Mouse (Mus musculus) heart, adult 9 months (tissue): ENCODE data around the gene Lilr4b.
"Not testable (repeated sequence)": the region's sequence is repeated elsewhere in the genome, so short reads cannot be mapped to it uniquely, and the experiment has no call there.

ENCODE experiments used
- DNase-seq, 2 experiments: peaks; one replicate each; pipeline ENCODE4 v3.0.0; 2022; ENCODE audit warnings: low spot score in 2 of 2

The Lilr4b gene

GRCm38 (mm10) chr10:51480397-51480796 is at the start of gene Lilr4b, which contains the start of gene Gm49339:
Gene Lilr4b, plus strand, starts transcription at chr10:51480632.
Gene Gm49339, plus strand, starts transcription at chr10:51480612.
- DNase-seq: not testable (repeated sequence)

GRCm38 (mm10) chr10:51432940-51433339 is 47.5 kb upstream of the Lilr4b start:
- no peak for DNase-seq

DNA sequence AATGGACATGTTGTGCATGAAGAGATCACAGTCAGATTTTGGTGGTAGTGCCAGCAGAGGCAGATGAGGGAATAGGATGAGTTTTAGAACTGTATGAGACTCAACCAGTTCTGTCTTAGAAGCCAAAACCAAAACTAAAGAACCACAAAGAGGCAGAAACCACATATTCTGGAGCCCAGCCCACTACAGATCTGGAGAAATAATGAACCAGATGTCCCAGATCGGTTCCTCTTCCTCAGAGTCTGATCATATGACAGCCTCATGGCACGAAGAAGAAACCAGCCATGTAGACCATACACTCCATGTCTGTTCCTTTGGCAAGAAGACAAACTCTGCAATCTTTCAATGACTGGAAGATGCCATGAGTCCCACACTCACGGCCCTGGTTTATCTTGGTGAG is 44.7 kb upstream of the Lilr4b start:
- DNase-seq: no peak

GRCm38 (mm10) chr10:51451610-51452009 is 28.8 kb upstream of the Lilr4b start:
- no peak for DNase-seq

- peak; percentile 11 to 50 for DNase-seq
Observed at GRCm38 (mm10) chr10:51453616-51454298, 26.7 kb upstream of the Lilr4b start.

GRCm38 (mm10) chr10:51454365-51454764 is 26.1 kb upstream of the Lilr4b start:
- DNase-seq: no peak

DNA sequence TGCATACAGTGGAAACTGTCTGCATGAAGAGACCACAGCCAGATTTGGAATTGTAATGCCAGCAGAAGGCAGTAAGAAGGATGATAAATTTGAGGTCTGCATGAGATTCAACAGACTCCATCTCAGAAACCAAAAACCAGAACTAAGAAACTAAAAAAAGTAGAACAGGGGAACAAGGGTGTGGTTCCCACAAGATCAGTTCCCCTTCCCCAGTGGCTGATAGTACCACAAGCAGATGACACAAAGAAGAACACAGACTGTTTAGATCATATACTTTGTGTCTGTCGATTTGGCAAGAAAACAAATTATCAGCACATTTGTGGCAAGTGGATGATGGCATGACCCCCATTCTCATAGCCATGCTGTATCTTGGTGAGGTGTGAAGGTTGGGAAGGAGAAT is 24.7 kb upstream of the Lilr4b start:
- peak in 1 of 2 experiments; percentile 30 for DNase-seq

DNA sequence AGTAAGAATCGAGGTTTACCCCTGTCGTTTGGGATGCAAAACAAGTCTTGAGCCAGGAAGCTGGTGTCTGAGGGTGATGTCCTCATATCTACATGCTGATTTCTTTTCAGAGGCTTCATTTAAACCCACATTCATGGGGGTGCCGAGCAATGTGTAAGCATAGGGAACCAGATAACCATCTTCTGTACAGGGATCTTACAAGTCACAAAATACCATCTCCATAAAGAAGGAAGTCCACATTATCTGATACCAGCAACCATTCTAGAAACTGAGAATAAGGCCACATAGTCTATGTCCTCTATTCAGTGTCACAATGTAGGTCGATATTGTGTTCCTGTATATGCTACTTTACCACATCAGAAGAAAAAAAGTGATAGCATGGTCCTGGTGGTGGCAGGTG is 24.1 kb upstream of the Lilr4b start:
- DNase-seq: no peak

GRCm38 (mm10) chr10:51463800-51464199 is 16.6 kb upstream of the Lilr4b start:
- DNase-seq: not testable (repeated sequence)

GRCm38 (mm10) chr10:51490691-51491090 is 10.3 kb downstream of the Lilr4b start, which contains the start of gene Lilrb4a:
Gene Lilrb4a, plus strand, starts transcription at chr10:51490956.
- peak in 1 of 2 experiments; percentile 21 for DNase-seq

DNA sequence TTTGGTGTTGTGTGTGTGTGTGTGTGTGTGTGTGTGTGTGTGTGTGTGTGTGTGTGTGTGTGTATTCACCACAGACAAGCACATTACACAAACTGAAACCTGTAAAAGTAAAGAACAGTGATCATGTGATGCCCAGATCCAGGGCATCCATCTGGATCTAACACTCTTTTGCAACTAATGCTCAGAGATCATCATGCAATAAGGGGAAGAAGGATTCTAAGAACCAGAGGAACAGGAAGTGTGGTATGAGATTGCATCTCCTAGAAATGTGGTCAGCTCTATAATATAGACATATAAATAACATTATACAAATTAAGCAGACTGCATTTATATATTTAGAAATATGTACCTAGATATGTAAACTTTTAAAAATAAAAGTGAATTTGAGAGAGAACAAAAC is 39.6 kb downstream of the Lilr4b start:
- DNase-seq: no peak

GRCm38 (mm10) chr10:51521453-51521852 is 41.0 kb downstream of the Lilr4b start:
- DNase-seq: no peak

DNA sequence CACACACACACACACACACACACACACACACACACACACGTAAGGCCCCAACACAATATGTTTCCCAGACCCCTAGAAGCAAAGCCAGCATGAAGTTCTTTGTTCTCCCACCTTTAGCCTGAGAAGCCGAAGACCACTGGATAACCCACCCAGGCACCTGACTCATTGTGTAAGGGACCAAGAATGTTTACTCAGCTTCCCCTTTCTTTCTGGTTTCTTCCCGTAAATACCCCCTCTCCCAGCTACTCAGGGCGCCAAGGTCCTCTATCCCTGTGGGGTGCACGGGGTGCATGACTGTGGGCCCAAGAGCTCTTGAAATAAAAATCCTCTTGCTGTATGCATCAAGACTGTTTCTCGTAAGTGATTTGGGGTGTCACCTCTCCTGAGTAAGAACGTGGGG is 45.7 kb downstream of the Lilr4b start:
- no peak for DNase-seq

DNA sequence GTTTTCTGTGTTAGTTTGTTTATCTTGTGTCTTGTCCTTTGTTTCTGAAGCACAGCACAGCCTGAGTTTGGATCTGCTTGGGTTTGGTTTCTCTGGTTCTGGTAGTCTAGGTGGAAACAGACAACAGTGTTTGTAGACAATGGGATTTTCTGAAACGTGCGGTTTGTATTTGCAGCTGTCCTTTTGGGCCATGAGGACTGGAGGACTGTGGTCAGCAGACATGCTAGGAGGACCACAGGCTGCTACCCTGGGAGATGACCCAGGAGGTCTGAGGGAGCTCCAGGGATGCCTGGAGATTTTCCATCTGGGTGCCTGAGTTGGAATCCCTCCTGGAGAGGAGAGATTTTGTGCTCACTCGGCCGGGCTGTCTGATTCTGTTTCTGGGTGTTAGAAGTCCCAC is 46.2 kb downstream of the Lilr4b start:
- no peak for DNase-seq

DNA sequence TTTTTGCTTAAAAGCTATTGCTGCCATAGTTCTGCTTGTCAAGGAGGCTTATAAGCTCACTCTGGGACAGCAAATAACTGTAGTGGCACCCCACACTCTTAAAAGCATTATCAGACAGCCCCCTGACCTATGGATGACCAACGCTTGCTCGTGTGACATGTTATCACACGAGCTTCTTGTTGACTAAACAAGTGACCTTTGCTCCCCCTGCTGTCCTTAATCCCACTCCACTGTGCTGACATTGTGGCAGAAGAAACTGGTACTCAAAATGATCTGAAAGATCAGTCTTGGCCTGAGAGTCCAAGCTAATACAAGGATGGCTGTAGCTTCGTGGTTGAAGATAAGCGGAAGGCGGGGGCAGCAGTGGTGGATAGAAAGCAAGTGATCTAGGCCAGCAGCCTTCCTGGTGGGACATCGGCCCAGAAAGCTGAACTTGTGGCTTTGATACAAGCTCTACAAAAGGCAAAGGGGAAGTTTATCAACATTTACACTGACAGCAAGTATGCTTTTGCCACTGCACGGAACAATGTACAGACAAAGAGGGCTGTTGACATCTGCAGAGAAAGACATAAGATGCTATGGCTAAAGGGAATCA is 48.5 kb downstream of the Lilr4b start:
- DNase-seq: no peak

DNA sequence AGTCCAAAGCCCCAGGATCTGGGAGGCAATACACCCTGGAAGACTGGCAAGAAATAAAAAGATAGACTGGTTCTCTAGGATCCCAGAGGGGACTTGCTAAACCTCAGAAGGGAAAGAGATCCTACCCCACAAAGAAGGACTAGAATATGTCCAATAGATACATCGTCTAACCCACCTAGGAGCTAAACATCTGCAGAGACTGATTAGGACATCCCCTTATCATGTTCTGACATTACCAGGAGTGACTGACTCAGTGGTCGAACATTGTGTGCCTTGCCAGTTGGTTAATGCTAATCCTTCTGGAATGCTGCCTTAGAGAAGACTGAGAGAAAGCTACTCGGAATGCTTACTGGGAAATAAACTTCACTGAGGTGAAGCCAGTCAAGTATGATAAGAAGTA is 49.1 kb downstream of the Lilr4b start:
- DNase-seq: no peak

DNA sequence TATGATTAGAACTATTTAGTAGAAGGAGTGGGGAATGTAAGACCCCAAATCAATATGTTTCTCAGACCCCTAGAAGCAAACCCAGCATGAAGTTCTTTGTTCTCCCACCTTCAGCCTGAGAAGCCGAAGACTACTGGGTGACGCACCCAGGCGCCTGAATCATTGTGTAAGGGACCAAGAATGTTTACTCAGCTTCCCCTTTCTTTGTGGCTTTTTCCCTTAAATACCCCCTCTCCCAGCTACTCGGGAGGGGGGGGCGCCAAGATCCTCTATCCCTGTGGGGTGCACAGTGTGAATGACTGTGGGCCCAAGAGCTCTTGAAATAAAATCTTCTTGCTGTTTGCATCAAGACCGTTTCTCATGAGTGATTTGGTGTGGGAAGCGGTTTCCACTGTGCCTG is 50.4 kb downstream of the Lilr4b start:
- no peak for DNase-seq
